Comparison of ENCODE assay signal across 8 mouse cellular contexts in the genomic region with DNA sequence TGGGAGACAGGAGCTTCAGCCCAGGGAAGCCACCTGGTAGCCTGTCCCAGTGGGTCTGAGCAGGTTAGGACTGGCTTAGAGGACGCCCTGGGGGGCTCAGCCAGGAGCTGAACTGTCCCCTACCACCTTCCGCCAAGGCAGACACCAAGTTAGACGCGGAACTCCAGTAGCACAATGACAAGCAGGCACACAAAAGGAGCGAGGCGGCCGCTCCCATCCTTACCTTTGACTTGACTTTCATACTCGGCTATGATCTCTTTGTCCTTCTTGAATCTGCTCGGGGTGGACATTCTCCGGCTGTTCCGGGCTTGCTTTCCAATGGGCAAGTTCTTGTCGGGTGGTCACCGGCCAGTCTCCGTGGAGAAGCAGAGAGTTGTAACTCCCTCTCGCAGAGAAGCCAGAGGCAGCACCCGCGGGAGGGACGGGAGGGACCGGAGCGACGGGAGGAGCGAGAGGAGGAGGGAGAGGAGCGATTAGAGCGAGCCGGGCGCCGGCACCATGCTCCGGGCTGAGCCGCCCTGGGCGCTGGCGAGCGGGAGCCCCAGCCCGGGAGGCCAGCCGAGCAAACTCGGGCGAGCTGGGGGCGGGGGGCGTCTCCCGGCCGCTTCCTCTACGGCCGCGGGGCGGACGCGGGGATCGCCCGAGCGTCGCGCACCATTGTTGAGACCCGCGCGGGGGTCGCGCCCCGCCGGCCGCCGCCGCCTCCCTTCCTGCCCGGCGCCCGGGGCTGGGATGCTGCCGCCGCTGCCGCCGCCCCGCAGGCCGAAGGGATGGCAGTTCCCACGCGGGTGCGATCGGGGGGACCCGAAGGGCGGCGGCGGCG. TPM values are rescaled to one million over a fixed set of nuclear protein-coding genes. Genes with fewer than 3 reads are reported as not detected.
DNase-seq lines count a peak whose midpoint lies in the region; ATAC-seq and TF ChIP-seq lines count a peak whose summit lies in the region.

TSS of gene Srgap1 (minus strand) at position 412 of the 823 bp plus-strand sequence.

- under 1% methylated on average over 67 of the region's 79 CpGs for WGBS in embryonic facial prominence, embryonic 15.5 days
- WGBS in heart, embryonic 13.5 days, result under 1% methylated on average over 51 of the region's 79 CpGs
- under 1% methylated on average over 43 of the region's 79 CpGs for WGBS in kidney, postnatal 0 days
- WGBS in liver, embryonic 14.5 days (ENCODE audit: insufficient replicate concordance), result 2% methylated on average over 59 of the region's 79 CpGs

- ATAC-seq in embryonic facial prominence, embryonic 15.5 days (ENCODE audit: insufficient number of reproducible peaks, low FRiP score, low TSS enrichment, low read depth), result peak; percentile 84
- ATAC-seq in heart, embryonic 13.5 days (ENCODE audit: extremely low read depth, insufficient number of reproducible peaks, low FRiP score, low TSS enrichment), result peak; percentile 68
- peak; percentile 75 for ATAC-seq in kidney, postnatal 0 days (replicated peaks; ENCODE audit: low FRiP score, low read depth)
- ATAC-seq in liver, embryonic 14.5 days (ENCODE audit: insufficient read depth), result peak; percentile 69

- no peak for TF ChIP-seq EP300 in liver, embryonic 14.5 days (IDR thresholded peaks at IDR 0.05; ENCODE audit: low read depth)

- peak within 1 kb of the TSS; percentile 76 for H3K4me3 ChIP-seq in embryonic facial prominence, embryonic 15.5 days (replicated peaks)
- H3K4me3 ChIP-seq in heart, embryonic 13.5 days, result peak within 1 kb of the TSS; percentile 81
- peak within 1 kb of the TSS; percentile 84 for H3K4me3 ChIP-seq in kidney, postnatal 0 days (replicated peaks; ENCODE audit: low read depth, low read length)
- peak within 1 kb of the TSS; percentile 57 to 60 for H3K4me3 ChIP-seq in liver, embryonic 14.5 days (ENCODE audit: insufficient read depth in 1 of 2, low read depth in 2 of 2, low read length in 2 of 2)

- H3K4me1 ChIP-seq in embryonic facial prominence, embryonic 15.5 days, result peaks cover 6% of the 10 kb centered on the region
- peaks cover 12% of the 10 kb centered on the region for H3K4me1 ChIP-seq in heart, embryonic 13.5 days
- peaks cover 5% of the 10 kb centered on the region; the same call in 1 of the 2 replicates for H3K4me1 ChIP-seq in kidney, postnatal 0 days (replicated peaks; ENCODE audit: insufficient read depth, low read length)
- peaks cover 0 to 4% of the 10 kb centered on the region in 2 experiments; a peak in 2 of 4 replicates for H3K4me1 ChIP-seq in liver, embryonic 14.5 days (replicated peaks; ENCODE audit: control insufficient read depth in 2 of 2, insufficient read depth in 2 of 2, low read length in 1 of 2)

- peak within 1 kb of the TSS; percentile 59 for H3K9ac ChIP-seq in embryonic facial prominence, embryonic 15.5 days
- peak within 1 kb of the TSS; percentile 91 for H3K9ac ChIP-seq in heart, embryonic 13.5 days
- peak within 1 kb of the TSS; percentile 80 for H3K9ac ChIP-seq in kidney, postnatal 0 days (ENCODE audit: low read depth, low read length)
- peak within 1 kb of the TSS; percentile 9 for H3K9ac ChIP-seq in liver, embryonic 14.5 days (replicated peaks)

- DNase-seq in B cell, adult 2 months, result peak; percentile 30 to 39
- peak; percentile 12 to 37 for DNase-seq in adrenal gland, postnatal 4 days (ENCODE audit: low spot score in 2 of 2)
- peak; percentile 71 for DNase-seq in kidney, postnatal 0 days (ENCODE audit: low spot score)
- no peak for DNase-seq in liver, embryonic 14.5 days (ENCODE audit: low read depth in 3 of 3, low spot score in 3 of 3)
- DNase-seq in neural tube, embryonic 10.5 days (ENCODE audit: extremely low spot score, low spot score), result peak; percentile 84
- peak; percentile 6 to 9 for DNase-seq in thymus, postnatal 10 days (ENCODE audit: low spot score in 2 of 2)

- H3K27me3 ChIP-seq in embryonic facial prominence, embryonic 15.5 days, result no peaks in the 10 kb centered on the region
- H3K27me3 ChIP-seq in heart, embryonic 13.5 days (replicated peaks), result peaks cover 22% of the 10 kb centered on the region
- H3K27me3 ChIP-seq in kidney, postnatal 0 days (ENCODE audit: insufficient read depth, low read length), result no peaks in the 10 kb centered on the region; the same call in 1 of the 2 replicates
- H3K27me3 ChIP-seq in liver, embryonic 14.5 days (ENCODE audit: control insufficient read depth, insufficient read depth, low read length), result peaks cover 21% of the 10 kb centered on the region

- no peak for TF ChIP-seq CTCF in kidney, postnatal 0 days (IDR thresholded peaks at IDR 0.05; ENCODE audit: low read depth)
- TF ChIP-seq CTCF in liver, embryonic 14.5 days (IDR thresholded peaks at IDR 0.05; ENCODE audit: low read depth), result no peak

- no peaks in the 10 kb centered on the region for H3K9me3 ChIP-seq in embryonic facial prominence, embryonic 15.5 days (replicated peaks)
- H3K9me3 ChIP-seq in heart, embryonic 13.5 days, result no peaks in the 10 kb centered on the region
- H3K9me3 ChIP-seq in kidney, postnatal 0 days (replicated peaks; ENCODE audit: low read length), result no peaks in the 10 kb centered on the region
- H3K9me3 ChIP-seq in liver, embryonic 14.5 days (ENCODE audit: control insufficient read depth, low read length), result no peaks in the 10 kb centered on the region

- H3K27ac ChIP-seq in embryonic facial prominence, embryonic 15.5 days (replicated peaks), result peak within 1 kb of the TSS; percentile 72
- H3K27ac ChIP-seq in heart, embryonic 13.5 days (replicated peaks), result peak within 1 kb of the TSS; percentile 80
- H3K27ac ChIP-seq in kidney, postnatal 0 days, result peak within 1 kb of the TSS; percentile 85
- no peak within 1 kb of the TSS for H3K27ac ChIP-seq in liver, embryonic 14.5 days

- H3K36me3 ChIP-seq in embryonic facial prominence, embryonic 15.5 days, result no peaks in the 10 kb centered on the region
- no peaks in the 10 kb centered on the region for H3K36me3 ChIP-seq in heart, embryonic 13.5 days
- H3K36me3 ChIP-seq in kidney, postnatal 0 days (ENCODE audit: insufficient read depth, low read length), result no peaks in the 10 kb centered on the region
- H3K36me3 ChIP-seq in liver, embryonic 14.5 days (replicated peaks; ENCODE audit: control insufficient read depth, insufficient read depth, low read depth), result no peaks in the 10 kb centered on the region

- peak within 1 kb of the TSS; percentile 83 for H3K4me2 ChIP-seq in embryonic facial prominence, embryonic 15.5 days (replicated peaks)
- H3K4me2 ChIP-seq in heart, embryonic 13.5 days, result peak within 1 kb of the TSS; percentile 81
- H3K4me2 ChIP-seq in kidney, postnatal 0 days (ENCODE audit: low read length), result peak within 1 kb of the TSS; percentile 64
- H3K4me2 ChIP-seq in liver, embryonic 14.5 days (ENCODE audit: low read depth), result peak within 1 kb of the TSS; percentile 63

RNA-seq across cellular contexts. Expression of gene Srgap1, which starts in this region (rescaled TPM):
- total RNA-seq in adrenal gland, postnatal 4 days (2021), result 10 to 100 TPM in 1 of 2 experiments, 1 to 10 TPM in 1; 8.5 to 13.5 TPM
- polyA plus RNA-seq in embryonic facial prominence, embryonic 15.5 days (2015; fragmentation: Nextera tagmentation; extraction: Ambion mirVana), result 11.3 and 13.1 TPM in 2 replicates
- polyA plus RNA-seq in heart, embryonic 13.5 days (2015; fragmentation: Nextera tagmentation; extraction: Ambion mirVana), result 8.0 and 8.9 TPM in 2 replicates
- polyA plus RNA-seq in kidney, postnatal 0 days (2015; fragmentation: Nextera tagmentation; extraction: Ambion mirVana), result 10.2 and 13.1 TPM in 2 replicates
- polyA plus RNA-seq in liver, embryonic 14.5 days (2012; rRNA removed), result 0.60 and 0.66 TPM in 2 replicates
- polyA plus RNA-seq in liver, embryonic 14.5 days (2014; fragmentation: Nextera tagmentation; extraction: Ambion mirVana), result 0.59 and 0.79 TPM in 2 replicates

Comparison
In these comparisons a context has a peak if more than half of its experiments do, and no peak if none do; other contexts are left out.
1. Peak in ATAC-seq, H3K4me3 ChIP-seq, H3K9ac ChIP-seq and H3K4me2 ChIP-seq in liver, embryonic 14.5 days; RNA of the gene not detected or under 1 TPM.
2. DNase-seq: peak in B cell, adult 2 months (2 of 2), adrenal gland, postnatal 4 days (2 of 2), kidney, postnatal 0 days (single experiment), neural tube, embryonic 10.5 days (single experiment) and thymus, postnatal 10 days (2 of 2); none in liver, embryonic 14.5 days (0 of 3).
3. H3K9ac ChIP-seq: peak in every context shown above with its lines; median percentile 91 in heart, embryonic 13.5 days; 80 in kidney, postnatal 0 days; 59 in embryonic facial prominence, embryonic 15.5 days; 9 in liver, embryonic 14.5 days.
4. Peak in every context shown above with its lines, with median percentiles within 50 percentile points of each other: ATAC-seq, H3K4me2 ChIP-seq and H3K4me3 ChIP-seq.